Mouse (Mus musculus): ENCODE data around the gene Arsg. TPM values are rescaled to one million over a fixed set of nuclear protein-coding genes. Genes with fewer than 3 reads are reported as not detected.

The Arsg gene
- polyA plus RNA-seq, 1 experiment, result 5.8 TPM

GRCm38 (mm10) chr11:109505823-109506222 lies 32.6 kb downstream of the Arsg start:
- TF ChIP-seq CTCF (IDR thresholded peaks at IDR 0.05; ENCODE audit: low read depth, low read length) (no peak), POLR2A (IDR thresholded peaks at IDR 0.05; ENCODE audit: insufficient read depth, low read length) (no peak), EP300 (IDR thresholded peaks at IDR 0.05; ENCODE audit: insufficient read depth, low read depth, low read length) (no peak)
- no peaks in the 10 kb centered on the region for H3K9me3 ChIP-seq (replicated peaks; ENCODE audit: control insufficient read depth, insufficient read depth, low read length, poor library complexity, severe bottlenecking)
- H3K27me3 ChIP-seq (ENCODE audit: control insufficient read depth, insufficient read depth, low read length, poor library complexity, severe bottlenecking), result no peaks in the 10 kb centered on the region
- H3K4me3 ChIP-seq (ENCODE audit: low read depth, low read length), result no peak overlapping the region
- H3K9ac ChIP-seq (ENCODE audit: low read depth, poor library complexity, severe bottlenecking), result no peak overlapping the region
- H3K4me1 ChIP-seq (ENCODE audit: control insufficient read depth, insufficient read depth, low read length), result no peaks in the 10 kb centered on the region
- H3K27ac ChIP-seq (ENCODE audit: insufficient read depth, low read length), result no peak overlapping the region
- no peaks in the 10 kb centered on the region for H3K36me3 ChIP-seq (ENCODE audit: control insufficient read depth, insufficient read depth, low read length, poor library complexity, severe bottlenecking)

GRCm38 (mm10) chr11:109507068-109507467 lies 33.9 kb downstream of the Arsg start:
- Histone ChIP-seq H3K9ac (ENCODE audit: low read depth, poor library complexity, severe bottlenecking) (no peak overlapping the region), H3K4me3 (ENCODE audit: low read depth, low read length) (no peak overlapping the region), H3K4me1 (ENCODE audit: control insufficient read depth, insufficient read depth, low read length) (no peaks in the 10 kb centered on the region), H3K27me3 (ENCODE audit: control insufficient read depth, insufficient read depth, low read length, poor library complexity, severe bottlenecking) (no peaks in the 10 kb centered on the region), H3K27ac (ENCODE audit: insufficient read depth, low read length) (no peak overlapping the region), H3K36me3 (ENCODE audit: control insufficient read depth, insufficient read depth, low read length, poor library complexity, severe bottlenecking) (no peaks in the 10 kb centered on the region), H3K9me3 (replicated peaks; ENCODE audit: control insufficient read depth, insufficient read depth, low read length, poor library complexity, severe bottlenecking) (no peaks in the 10 kb centered on the region)
- no peak for TF ChIP-seq POLR2A (IDR thresholded peaks at IDR 0.05; ENCODE audit: insufficient read depth, low read length)
- no peak for TF ChIP-seq EP300 (IDR thresholded peaks at IDR 0.05; ENCODE audit: insufficient read depth, low read depth, low read length)
- TF ChIP-seq CTCF (IDR thresholded peaks at IDR 0.05; ENCODE audit: low read depth, low read length), result no peak

GRCm38 (mm10) chr11:109512995-109513675 lies 40.0 kb downstream of the Arsg start:
- Histone ChIP-seq H3K9me3 (replicated peaks; ENCODE audit: control insufficient read depth, insufficient read depth, low read length, poor library complexity, severe bottlenecking) (no peaks in the 10 kb centered on the region), H3K9ac (ENCODE audit: low read depth, poor library complexity, severe bottlenecking) (no peak overlapping the region), H3K27me3 (ENCODE audit: control insufficient read depth, insufficient read depth, low read length, poor library complexity, severe bottlenecking) (no peaks in the 10 kb centered on the region), H3K4me1 (ENCODE audit: control insufficient read depth, insufficient read depth, low read length) (no peaks in the 10 kb centered on the region), H3K27ac (ENCODE audit: insufficient read depth, low read length) (no peak overlapping the region), H3K36me3 (ENCODE audit: control insufficient read depth, insufficient read depth, low read length, poor library complexity, severe bottlenecking) (no peaks in the 10 kb centered on the region), H3K4me3 (ENCODE audit: low read depth, low read length) (no peak overlapping the region)
- TF ChIP-seq POLR2A (IDR thresholded peaks at IDR 0.05; ENCODE audit: insufficient read depth, low read length), result no peak
- no peak for TF ChIP-seq CTCF (IDR thresholded peaks at IDR 0.05; ENCODE audit: low read depth, low read length)
- no peak for TF ChIP-seq EP300 (IDR thresholded peaks at IDR 0.05; ENCODE audit: insufficient read depth, low read depth, low read length)

- no peaks in the 10 kb centered on the region for H3K27me3 ChIP-seq (ENCODE audit: control insufficient read depth, insufficient read depth, low read length, poor library complexity, severe bottlenecking)
- TF ChIP-seq CTCF (IDR thresholded peaks at IDR 0.05; ENCODE audit: low read depth, low read length) (no peak), POLR2A (IDR thresholded peaks at IDR 0.05; ENCODE audit: insufficient read depth, low read length) (no peak), EP300 (IDR thresholded peaks at IDR 0.05; ENCODE audit: insufficient read depth, low read depth, low read length) (no peak)
- H3K4me1 ChIP-seq (ENCODE audit: control insufficient read depth, insufficient read depth, low read length), result no peaks in the 10 kb centered on the region
- no peak overlapping the region for H3K4me3 ChIP-seq (ENCODE audit: low read depth, low read length)
- H3K27ac ChIP-seq (ENCODE audit: insufficient read depth, low read length), result no peak overlapping the region
- H3K36me3 ChIP-seq (ENCODE audit: control insufficient read depth, insufficient read depth, low read length, poor library complexity, severe bottlenecking), result no peaks in the 10 kb centered on the region
- H3K9me3 ChIP-seq (replicated peaks; ENCODE audit: control insufficient read depth, insufficient read depth, low read length, poor library complexity, severe bottlenecking), result no peaks in the 10 kb centered on the region
- H3K9ac ChIP-seq (ENCODE audit: low read depth, poor library complexity, severe bottlenecking), result no peak overlapping the region
These were observed 41.0 kb downstream of the Arsg start for GRCm38 (mm10) chr11:109514064-109514612.

- Histone ChIP-seq H3K27ac (ENCODE audit: insufficient read depth, low read length) (no peak overlapping the region), H3K9ac (ENCODE audit: low read depth, poor library complexity, severe bottlenecking) (no peak overlapping the region), H3K4me3 (ENCODE audit: low read depth, low read length) (no peak overlapping the region), H3K36me3 (ENCODE audit: control insufficient read depth, insufficient read depth, low read length, poor library complexity, severe bottlenecking) (no peaks in the 10 kb centered on the region), H3K4me1 (ENCODE audit: control insufficient read depth, insufficient read depth, low read length) (peaks cover 5% of the 10 kb centered on the region), H3K27me3 (ENCODE audit: control insufficient read depth, insufficient read depth, low read length, poor library complexity, severe bottlenecking) (no peaks in the 10 kb centered on the region), H3K9me3 (replicated peaks; ENCODE audit: control insufficient read depth, insufficient read depth, low read length, poor library complexity, severe bottlenecking) (no peaks in the 10 kb centered on the region)
- TF ChIP-seq CTCF (IDR thresholded peaks at IDR 0.05; ENCODE audit: low read depth, low read length) (no peak), POLR2A (IDR thresholded peaks at IDR 0.05; ENCODE audit: insufficient read depth, low read length) (no peak), EP300 (IDR thresholded peaks at IDR 0.05; ENCODE audit: insufficient read depth, low read depth, low read length) (no peak)
These were observed 44.2 kb downstream of the Arsg start for GRCm38 (mm10) chr11:109517330-109517729.

- no peak for TF ChIP-seq CTCF (IDR thresholded peaks at IDR 0.05; ENCODE audit: low read depth, low read length)
- TF ChIP-seq POLR2A (IDR thresholded peaks at IDR 0.05; ENCODE audit: insufficient read depth, low read length), result no peak
- no peak for TF ChIP-seq EP300 (IDR thresholded peaks at IDR 0.05; ENCODE audit: insufficient read depth, low read depth, low read length)
These were observed 44.6 kb downstream of the Arsg start for GRCm38 (mm10) chr11:109517816-109518215.

More at GRCm38 (mm10) chr11:109517816-109518215, 44.6 kb downstream of the Arsg start:
- Histone ChIP-seq H3K9me3 (replicated peaks; ENCODE audit: control insufficient read depth, insufficient read depth, low read length, poor library complexity, severe bottlenecking) (no peaks in the 10 kb centered on the region), H3K27me3 (ENCODE audit: control insufficient read depth, insufficient read depth, low read length, poor library complexity, severe bottlenecking) (no peaks in the 10 kb centered on the region), H3K4me1 (ENCODE audit: control insufficient read depth, insufficient read depth, low read length) (peaks cover 5% of the 10 kb centered on the region), H3K9ac (ENCODE audit: low read depth, poor library complexity, severe bottlenecking) (no peak overlapping the region), H3K4me3 (ENCODE audit: low read depth, low read length) (no peak overlapping the region), H3K27ac (ENCODE audit: insufficient read depth, low read length) (no peak overlapping the region), H3K36me3 (ENCODE audit: control insufficient read depth, insufficient read depth, low read length, poor library complexity, severe bottlenecking) (no peaks in the 10 kb centered on the region)

Data from ES-Bruce4 (cell line).